8 mouse cellular contexts compared by ENCODE assay signal in genomic region chrY:90718583-90719402, GRCm38 (mm10). TPM values are rescaled to one million over a fixed set of nuclear protein-coding genes. Genes with fewer than 3 reads are reported as not detected.
DNase-seq lines count a peak whose midpoint lies in the region; ATAC-seq and TF ChIP-seq lines count a peak whose summit lies in the region.
"Not testable (repeated sequence)": the region's sequence is repeated elsewhere in the genome, so short reads cannot be mapped to it uniquely, and the experiment has no call there.

No protein-coding gene starts in this region.

- WGBS in hindbrain, embryonic 14.5 days, result 59% methylated on average over 16 of the region's 22 CpGs
- 69% methylated on average over 16 of the region's 22 CpGs for WGBS in lung, embryonic 14.5 days

- H3K4me1 ChIP-seq in hindbrain, embryonic 14.5 days (replicated peaks; ENCODE audit: control insufficient read depth, insufficient read depth, low read length); lung, embryonic 14.5 days (ENCODE audit: insufficient read depth): not testable (repeated sequence)

- peak; percentile 53 for DNase-seq in NIH3T3 (ENCODE audit: low read depth)
- DNase-seq in cerebellum, postnatal 4 days (ENCODE audit: low spot score in 2 of 2), result peak; percentile 46 to 70
- peak; percentile 63 for DNase-seq in gastrocnemius, adult 2 months
- not testable (repeated sequence) for DNase-seq in hindbrain, embryonic 14.5 days (ENCODE audit: low spot score); lung, embryonic 14.5 days
- DNase-seq in layer of hippocampus, postnatal 14 days (ENCODE audit: low spot score in 2 of 2), result peak; percentile 50 to 67
- peak; percentile 25 for DNase-seq in ovary, postnatal 10 days (ENCODE audit: low spot score)
- peak; percentile 62 for DNase-seq in thymus, postnatal 14 days

- TF ChIP-seq CTCF in gastrocnemius, adult 2 months (IDR thresholded peaks at IDR 0.05); lung, embryonic 14.5 days (IDR thresholded peaks at IDR 0.05; ENCODE audit: low read depth): not testable (repeated sequence)

- H3K9me3 ChIP-seq in hindbrain, embryonic 14.5 days (ENCODE audit: control insufficient read depth, low read length); lung, embryonic 14.5 days (ENCODE audit: low read depth, low read length): not testable (repeated sequence)

- ATAC-seq in hindbrain, embryonic 14.5 days (ENCODE audit: low FRiP score), result peak; percentile 94
- peak; percentile 87 for ATAC-seq in lung, embryonic 14.5 days (ENCODE audit: insufficient read depth)

- H3K27me3 ChIP-seq in hindbrain, embryonic 14.5 days (ENCODE audit: control insufficient read depth, insufficient read depth, low read length); lung, embryonic 14.5 days (ENCODE audit: insufficient read depth, low read length): not testable (repeated sequence)

- H3K9ac ChIP-seq in hindbrain, embryonic 14.5 days; lung, embryonic 14.5 days: not testable (repeated sequence)

- intact Hi-C loops in gastrocnemius, adult 2 months (cut with DNase I), result not testable (repeated sequence)

- H3K4me2 ChIP-seq in hindbrain, embryonic 14.5 days (replicated peaks); lung, embryonic 14.5 days: not testable (repeated sequence)

- not testable (repeated sequence) for H3K4me3 ChIP-seq in gastrocnemius, adult 2 months; hindbrain, embryonic 14.5 days (replicated peaks; ENCODE audit: low read length); lung, embryonic 14.5 days (ENCODE audit: low read depth, low read length)

- H3K27ac ChIP-seq in gastrocnemius, adult 2 months; hindbrain, embryonic 14.5 days; lung, embryonic 14.5 days (ENCODE audit: low read depth): not testable (repeated sequence)

- H3K36me3 ChIP-seq in hindbrain, embryonic 14.5 days (replicated peaks; ENCODE audit: control insufficient read depth, insufficient read depth); lung, embryonic 14.5 days (ENCODE audit: insufficient read depth): not testable (repeated sequence)

RNA-seq across cellular contexts. Expression of gene Gm21860, which starts 35.8 kb away (rescaled TPM):
- not detected for total RNA-seq in gastrocnemius, adult 2 months (2021)
- not detected in 2 replicates for polyA plus RNA-seq in hindbrain, embryonic 14.5 days (2014; fragmentation: Nextera tagmentation; extraction: Ambion mirVana)
- not detected for total RNA-seq in layer of hippocampus, postnatal 14 days (2021)
- polyA plus RNA-seq in lung, embryonic 14.5 days (2014; fragmentation: Nextera tagmentation; extraction: Ambion mirVana), result not detected in 2 replicates
